Mouse (Mus musculus): ENCODE measurements around the gene Prkca.

GRCm38 (mm10) chr11:107955191-107956062 is 388.3 kb downstream of the Prkca start:
- no peak for TF ChIP-seq POLR2A (IDR thresholded peaks at IDR 0.05; ENCODE audit: insufficient read depth, low read depth, low read length)
- TF ChIP-seq CTCF (IDR thresholded peaks at IDR 0.05; ENCODE audit: insufficient read depth, low read depth, low read length): no peak

Measured in olfactory bulb, adult 2 months (tissue).